Mouse (Mus musculus) limb, embryonic 12.5 days (tissue): ENCODE measurements at regions not wholly inside any gene's neighbourhood (a gene's known extent, or its start where the extent isn't known, plus 50 kb on each side); places are given as distances from the start of the nearest gene placed in this dataset.

ENCODE experiments used
- ATAC-seq: fragments of 200-750 bp; cut with Nextera tagmentation; 2 replicates; pipeline ENCODE4 v1.8.0; 2017; ENCODE audit warnings: low read depth, moderate TSS enrichment; ENCODE audit not compliant: insufficient number of reproducible peaks, insufficient read depth, low FRiP score, low TSS enrichment
- H3K27ac ChIP-seq: fragments of 300-500 bp; sonication (generic); 2 replicates; pipeline ENCODE4 v1.5.1; 2016; ENCODE audit warnings: mild to moderate bottlenecking, moderate library complexity
- H3K27me3 ChIP-seq: fragments of 300-500 bp; sonication (generic); 2 replicates; pipeline ENCODE4 v1.6.1; 2016; ENCODE audit warnings: mild to moderate bottlenecking, moderate library complexity
- H3K36me3 ChIP-seq: fragments of 300-500 bp; sonication (generic); 2 replicates; pipeline ENCODE4 v1.6.1; 2016; ENCODE audit warnings: mild to moderate bottlenecking, moderate library complexity
- H3K4me1 ChIP-seq: fragments of 300-500 bp; sonication (generic); replicated peaks from 2 replicates; pipeline ENCODE4 v1.6.1; 2016
- H3K4me2 ChIP-seq: fragments of 300-500 bp; sonication (generic); 2 replicates; pipeline ENCODE4 v1.6.1; 2016; ENCODE audit warnings: mild to moderate bottlenecking, moderate library complexity
- H3K4me3 ChIP-seq: fragments of 300-500 bp; sonication (generic); replicated peaks from 2 replicates; pipeline ENCODE4 v1.5.1; 2016; ENCODE audit warnings: mild to moderate bottlenecking
- H3K9ac ChIP-seq: fragments of 300-500 bp; sonication (generic); replicated peaks from 2 replicates; pipeline ENCODE4 v1.6.1; 2016; ENCODE audit warnings: mild to moderate bottlenecking, moderate library complexity
- H3K9me3 ChIP-seq: fragments of 300-500 bp; sonication (generic); 2 replicates; pipeline ENCODE4 v1.6.1; 2016; ENCODE audit warnings: mild to moderate bottlenecking, moderate library complexity
- WGBS: fragments of 180-500 bp; shearing (Covaris S2); methylation state at CpG from one replicate; pipeline ENCODE4 v1.1.7; 2016; 5-methylcytosine and 5-hydroxymethylcytosine counted together

- Histone ChIP-seq H3K36me3 (no peaks in the 10 kb centered on the region), H3K27ac (no peak overlapping the region), H3K4me1 (peaks cover 14% of the 10 kb centered on the region), H3K27me3 (no peaks in the 10 kb centered on the region), H3K4me2 (no peak overlapping the region), H3K9me3 (no peaks in the 10 kb centered on the region), H3K4me3 (no peak overlapping the region), H3K9ac (no peak overlapping the region)
- WGBS = 88% methylated on average over 2 of the region's 2 CpGs
- ATAC-seq = no peak
These were observed 215.4 kb upstream of the Id2 start for GRCm38 (mm10) chr12:25312390-25312789.

- peaks cover 14% of the 10 kb centered on the region for H3K4me1 ChIP-seq
- H3K9ac ChIP-seq = no peak overlapping the region
- ATAC-seq = no peak
- no peaks in the 10 kb centered on the region for H3K27me3 ChIP-seq
- no peaks in the 10 kb centered on the region for H3K9me3 ChIP-seq
- H3K27ac ChIP-seq = no peak overlapping the region
- H3K36me3 ChIP-seq = no peaks in the 10 kb centered on the region
- 90% methylated on average over 7 of the region's 7 CpGs for WGBS
- H3K4me3 ChIP-seq = no peak overlapping the region
- H3K4me2 ChIP-seq = no peak overlapping the region
These were observed 214.8 kb upstream of the Id2 start for GRCm38 (mm10) chr12:25311728-25312127.

GRCm38 (mm10) chr12:25310293-25310946, 213.5 kb upstream of the Id2 start:
- Histone ChIP-seq H3K27ac (no peak overlapping the region), H3K36me3 (no peaks in the 10 kb centered on the region), H3K9ac (no peak overlapping the region), H3K9me3 (no peaks in the 10 kb centered on the region), H3K4me2 (no peak overlapping the region), H3K27me3 (no peaks in the 10 kb centered on the region), H3K4me3 (no peak overlapping the region), H3K4me1 (peaks cover 8% of the 10 kb centered on the region; the same call in 1 of the 2 replicates)
- 29% methylated on average over 6 of the region's 6 CpGs for WGBS
- ATAC-seq = no peak

- Histone ChIP-seq H3K4me1 (peaks cover 9% of the 10 kb centered on the region; the same call in 1 of the 2 replicates), H3K9ac (no peak overlapping the region), H3K4me2 (no peak overlapping the region), H3K4me3 (no peak overlapping the region), H3K27ac (no peak overlapping the region), H3K27me3 (no peaks in the 10 kb centered on the region), H3K36me3 (no peaks in the 10 kb centered on the region), H3K9me3 (no peaks in the 10 kb centered on the region)
- ATAC-seq = no peak
- WGBS = 94% methylated on average over 6 of the region's 6 CpGs
These were observed 212.3 kb upstream of the Id2 start for GRCm38 (mm10) chr12:25309234-25309633.

- no peaks in the 10 kb centered on the region for H3K27me3 ChIP-seq
- H3K4me2 ChIP-seq = no peak overlapping the region
- no peak overlapping the region for H3K9ac ChIP-seq
- 83% methylated on average over 12 of the region's 12 CpGs for WGBS
- H3K27ac ChIP-seq = no peak overlapping the region
- no peaks in the 10 kb centered on the region for H3K36me3 ChIP-seq
- H3K9me3 ChIP-seq = no peaks in the 10 kb centered on the region
- H3K4me3 ChIP-seq = no peak overlapping the region
- ATAC-seq = no peak
- peaks cover 12% of the 10 kb centered on the region for H3K4me1 ChIP-seq
These were observed 209.1 kb upstream of the Id2 start for GRCm38 (mm10) chr12:25305764-25306653.

GRCm38 (mm10) chr12:25304820-25305511, 208.0 kb upstream of the Id2 start:
- Histone ChIP-seq H3K4me3 (no peak overlapping the region), H3K9ac (no peak overlapping the region), H3K4me2 (no peak overlapping the region), H3K4me1 (peaks cover 4% of the 10 kb centered on the region), H3K36me3 (no peaks in the 10 kb centered on the region), H3K9me3 (no peaks in the 10 kb centered on the region), H3K27me3 (no peaks in the 10 kb centered on the region), H3K27ac (no peak overlapping the region)
- ATAC-seq = no peak
- WGBS = 66% methylated on average over 6 of the region's 6 CpGs

GRCm38 (mm10) chr12:25303500-25304050, 206.6 kb upstream of the Id2 start:
- Histone ChIP-seq H3K4me2 (no peak overlapping the region), H3K27me3 (no peaks in the 10 kb centered on the region), H3K9ac (no peak overlapping the region), H3K36me3 (no peaks in the 10 kb centered on the region), H3K4me3 (no peak overlapping the region), H3K27ac (no peak overlapping the region), H3K4me1 (peaks cover 4% of the 10 kb centered on the region), H3K9me3 (no peaks in the 10 kb centered on the region)
- WGBS = 48% methylated on average over 7 of the region's 7 CpGs
- ATAC-seq = no peak

- Histone ChIP-seq H3K4me2 (no peak overlapping the region), H3K4me1 (peaks cover 4% of the 10 kb centered on the region), H3K4me3 (no peak overlapping the region), H3K9me3 (no peaks in the 10 kb centered on the region), H3K27ac (no peak overlapping the region), H3K27me3 (no peaks in the 10 kb centered on the region), H3K9ac (no peak overlapping the region), H3K36me3 (no peaks in the 10 kb centered on the region)
- 62% methylated on average over 9 of the region's 9 CpGs for WGBS
- no peak for ATAC-seq
These were observed 204.0 kb upstream of the Id2 start for GRCm38 (mm10) chr12:25300804-25301390.

- 69% methylated on average over 11 of the region's 11 CpGs for WGBS
- H3K4me1 ChIP-seq = peaks cover 4% of the 10 kb centered on the region
- ATAC-seq = no peak
These were observed 202.9 kb upstream of the Id2 start for GRCm38 (mm10) chr12:25299603-25300471.

GRCm38 (mm10) chr12:25298766-25299165, 201.8 kb upstream of the Id2 start:
- Histone ChIP-seq H3K9ac (no peak overlapping the region), H3K4me3 (no peak overlapping the region), H3K27ac (no peak overlapping the region), H3K36me3 (no peaks in the 10 kb centered on the region), H3K4me1 (peaks cover 9% of the 10 kb centered on the region; the same call in 1 of the 2 replicates), H3K4me2 (no peak overlapping the region), H3K27me3 (no peaks in the 10 kb centered on the region), H3K9me3 (no peaks in the 10 kb centered on the region)
- 91% methylated on average over 3 of the region's 3 CpGs for WGBS
- ATAC-seq = no peak

More at GRCm38 (mm10) chr12:25299603-25300471, 202.9 kb upstream of the Id2 start:
- Histone ChIP-seq H3K9ac (no peak overlapping the region), H3K9me3 (no peaks in the 10 kb centered on the region), H3K4me2 (no peak overlapping the region), H3K27me3 (no peaks in the 10 kb centered on the region), H3K27ac (no peak overlapping the region), H3K36me3 (no peaks in the 10 kb centered on the region), H3K4me3 (no peak overlapping the region)
